Mouse (Mus musculus) heart, postnatal 0 days (tissue): ENCODE measurements around the gene Ivns1abp.

Experiments used
- CTCF ChIP-seq: IDR thresholded peaks from 2 replicates; pipeline ENCODE4 v1.5.1; 2016; ENCODE audit warnings: antibody characterized with exemption, control low read depth, low read depth
- EP300 ChIP-seq: IDR thresholded peaks from 2 replicates; pipeline ENCODE4 v1.6.1; 2016; ENCODE audit warnings: antibody characterized with exemption, low read depth

DNA sequence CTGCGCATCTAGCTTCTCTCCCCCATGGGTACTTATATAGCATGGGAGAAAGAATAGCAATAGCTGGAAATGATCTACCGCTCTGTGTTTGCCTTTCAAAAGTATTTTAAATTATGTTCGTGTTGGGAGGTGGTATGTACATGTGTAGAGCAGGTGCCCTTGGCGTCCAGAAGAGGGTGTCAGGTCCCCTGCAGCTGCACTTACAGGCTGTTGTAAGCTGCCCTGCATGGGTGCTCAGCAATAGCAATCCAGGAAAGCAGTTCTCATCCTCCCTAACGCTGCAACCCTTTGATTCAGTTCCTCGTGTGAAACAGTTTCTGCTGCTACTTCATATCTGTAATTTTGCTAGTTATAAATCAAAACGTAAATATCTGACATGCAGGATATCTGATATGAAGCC is 14.7 kb upstream of the Ivns1abp start:
- TF ChIP-seq CTCF (no peak), EP300 (no peak)
